Mouse (Mus musculus) monocyte, adult 5-6 weeks (primary cell): Measurements from ENCODE around the gene Aebp1. TPM values are rescaled to one million over a fixed set of nuclear protein-coding genes. Genes with fewer than 3 reads are reported as not detected.
"Not testable (repeated sequence)": the region's sequence is repeated elsewhere in the genome, so short reads cannot be mapped to it uniquely, and the experiment has no call there.

Experiments
- ATAC-seq: fragments of 153-309, 156-312 bp; replicated peaks from 2 replicates; pipeline ENCODE4 v1.8.0; 2017; ENCODE audit warnings: mild to moderate bottlenecking; ENCODE audit not compliant: low TSS enrichment, insufficient number of reproducible peaks, severe bottlenecking, poor library complexity, low FRiP score
- total RNA-seq: library from RNA; stranded (forward); fragments of 200-1000, 200-491, 200-594 nt; gene quantifications from 3 replicates; pipeline ENCODE4 v1.2.3, GENCODE M21; 2017

Aebp1 gene
- total RNA-seq, 1 experiment from 2014 or later, result not detected

- ATAC-seq, result peak; percentile 15; the same call in 1 of the 2 replicates
These were observed 20.8 kb downstream of the Aebp1 start for GRCm38 (mm10) chr11:5882518-5882917.

- ATAC-seq, result 0 out of 2 replicates have a peak, but pooled peaks have one; percentile 45
These were observed 24.4 kb downstream of the Aebp1 start for GRCm38 (mm10) chr11:5886187-5886586.

- no peak for ATAC-seq
These were observed 25.5 kb downstream of the Aebp1 start for GRCm38 (mm10) chr11:5887250-5887649.

GRCm38 (mm10) chr11:5888563-5888962, 26.8 kb downstream of the Aebp1 start:
- ATAC-seq, result not testable (repeated sequence)

- no peak for ATAC-seq
These were observed 30.4 kb downstream of the Aebp1 start for GRCm38 (mm10) chr11:5892151-5892591.

GRCm38 (mm10) chr11:5892810-5893368, 31.1 kb downstream of the Aebp1 start:
- ATAC-seq, result no peak

- no peak for ATAC-seq
These were observed 32.1 kb downstream of the Aebp1 start for GRCm38 (mm10) chr11:5893807-5894206.

- no peak for ATAC-seq
These were observed 35.5 kb downstream of the Aebp1 start for GRCm38 (mm10) chr11:5897230-5897629.

- ATAC-seq, result no peak
These were observed 36.1 kb downstream of the Aebp1 start for GRCm38 (mm10) chr11:5897839-5898238.

GRCm38 (mm10) chr11:5898531-5898930, 36.8 kb downstream of the Aebp1 start, which contains the start of gene Myl7:
Gene Myl7 (minus strand): TSS chr11:5898782.
- no peak for ATAC-seq

- no peak for ATAC-seq
These were observed 37.5 kb downstream of the Aebp1 start for GRCm38 (mm10) chr11:5899286-5899685.

GRCm38 (mm10) chr11:5901320-5901719, 39.6 kb downstream of the Aebp1 start:
- no peak for ATAC-seq

- ATAC-seq, result no peak
These were observed 40.2 kb downstream of the Aebp1 start for GRCm38 (mm10) chr11:5901950-5902349.

- no peak for ATAC-seq
These were observed 40.6 kb downstream of the Aebp1 start for GRCm38 (mm10) chr11:5902390-5902789.

- no peak for ATAC-seq
These were observed 42.1 kb downstream of the Aebp1 start for GRCm38 (mm10) chr11:5903844-5904243.

- no peak for ATAC-seq
These were observed 42.6 kb downstream of the Aebp1 start for GRCm38 (mm10) chr11:5904357-5904756.

GRCm38 (mm10) chr11:5904871-5905270, 43.1 kb downstream of the Aebp1 start:
- no peak for ATAC-seq

- ATAC-seq, result no peak
These were observed 44.2 kb downstream of the Aebp1 start for GRCm38 (mm10) chr11:5905778-5906518.

- no peak for ATAC-seq
These were observed 45.3 kb downstream of the Aebp1 start for GRCm38 (mm10) chr11:5907096-5907495.

- no peak for ATAC-seq
These were observed 46.9 kb downstream of the Aebp1 start for GRCm38 (mm10) chr11:5908642-5909041.
